Mouse (Mus musculus) cerebral cortex, adult 2 months (tissue): Measurements from ENCODE around the gene Timm8b.

Experiments used
- WGBS: fragments of 180-500 bp; shearing (Covaris S2); methylation state at CpG from one replicate; pipeline ENCODE4 v1.1.7; 2018; 5-methylcytosine and 5-hydroxymethylcytosine counted together

Timm8b gene

DNA sequence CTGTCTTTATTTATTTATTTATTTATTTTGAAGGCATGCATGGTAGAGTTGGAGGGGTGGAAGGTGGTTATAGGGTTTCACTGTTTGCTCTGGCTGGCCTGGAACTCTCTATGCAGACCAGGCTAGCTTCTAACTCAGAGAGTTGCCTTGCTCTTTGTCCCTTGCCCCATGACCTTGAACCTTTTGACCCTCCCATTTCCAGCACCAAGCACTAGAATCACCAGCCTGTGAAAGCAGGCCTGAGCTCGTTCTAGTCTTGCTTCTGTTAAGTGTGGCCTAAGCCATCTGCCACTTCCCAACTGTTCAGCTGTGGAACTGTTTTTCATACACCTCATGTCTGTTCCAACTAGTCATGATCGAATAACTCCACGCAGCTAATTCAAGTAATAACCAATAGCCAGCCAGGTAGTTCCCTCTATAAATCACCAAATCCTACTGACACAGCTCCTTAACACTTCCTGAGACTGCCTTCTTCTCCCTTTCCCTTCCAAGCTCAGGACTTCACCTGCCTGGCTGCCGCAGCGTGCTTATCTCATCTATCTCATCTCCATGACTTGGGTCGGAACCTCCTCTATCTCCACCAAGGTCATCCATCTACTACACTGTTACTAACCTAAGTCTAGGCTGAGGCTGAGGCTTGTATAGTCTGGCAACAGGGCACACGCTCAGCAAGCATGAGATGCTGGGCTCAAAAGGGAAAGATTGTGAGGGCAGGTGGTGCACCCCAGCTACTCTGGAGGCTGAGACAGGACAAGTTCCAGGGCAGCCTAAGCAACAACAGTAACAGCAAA, 1.5 kb upstream of the Timm8b start:
- 78% methylated on average over 7 of the region's 7 CpGs for WGBS

DNA sequence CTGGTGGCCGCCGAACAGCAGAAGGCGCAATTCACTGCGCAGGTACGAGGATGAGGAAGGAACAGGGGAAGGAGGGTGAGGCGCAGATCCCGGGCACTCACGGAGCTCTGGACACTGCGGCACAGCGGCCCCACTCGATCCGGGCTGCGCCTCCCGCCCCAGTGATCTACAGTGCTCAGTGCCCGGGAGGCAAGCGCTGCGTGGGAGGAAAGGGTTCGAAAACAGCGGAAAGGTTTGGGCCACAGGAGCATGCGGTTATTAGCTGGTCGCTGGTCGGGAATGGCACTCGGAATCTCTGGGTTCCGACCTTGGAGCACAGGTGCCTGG, 251 bp downstream of the Timm8b start:
- under 1% methylated on average over 24 of the region's 24 CpGs for whole genome bisulfite sequencing

DNA sequence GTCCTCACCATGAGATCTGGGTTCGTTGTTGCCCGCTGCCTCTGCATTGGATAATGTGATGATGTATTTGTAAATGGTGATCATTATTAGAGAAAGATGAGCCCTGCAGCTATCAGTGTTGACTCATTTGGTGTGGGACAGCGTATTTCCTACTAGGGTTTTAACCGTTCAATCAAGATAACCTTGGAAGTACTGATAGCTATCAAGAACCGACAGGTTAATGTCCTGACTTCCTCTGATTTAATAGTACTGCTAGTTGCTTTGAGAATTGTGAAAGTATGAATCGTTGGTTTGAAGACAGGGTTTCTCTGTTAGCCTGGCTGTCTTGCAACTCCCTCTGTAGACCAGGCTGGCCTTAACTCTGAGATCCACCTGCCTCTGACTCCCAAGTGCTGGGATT, 628 bp downstream of the Timm8b start:
- 3% methylated on average over 6 of the region's 6 CpGs for WGBS

DNA sequence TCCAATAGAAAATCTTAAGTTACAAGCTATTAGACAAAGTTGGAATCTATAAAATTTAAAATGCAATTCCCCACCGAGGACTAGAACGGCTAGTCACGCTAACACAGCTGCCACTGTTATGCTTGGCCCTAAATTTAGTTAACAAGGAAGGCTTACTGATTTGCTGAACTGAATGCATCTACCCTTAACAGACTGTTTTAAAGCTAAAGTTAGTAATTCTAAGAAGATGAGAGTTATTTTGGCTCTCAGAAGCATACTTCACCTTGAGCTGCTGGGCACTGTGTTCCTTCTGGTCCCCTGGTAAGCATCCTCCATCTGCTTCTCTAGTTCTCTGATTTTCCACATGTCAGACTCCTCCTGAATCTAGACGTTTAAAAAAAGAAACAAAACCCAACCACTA, 8.4 kb downstream of the Timm8b start:
- WGBS = 46% methylated on average over 4 of the region's 4 CpGs

DNA sequence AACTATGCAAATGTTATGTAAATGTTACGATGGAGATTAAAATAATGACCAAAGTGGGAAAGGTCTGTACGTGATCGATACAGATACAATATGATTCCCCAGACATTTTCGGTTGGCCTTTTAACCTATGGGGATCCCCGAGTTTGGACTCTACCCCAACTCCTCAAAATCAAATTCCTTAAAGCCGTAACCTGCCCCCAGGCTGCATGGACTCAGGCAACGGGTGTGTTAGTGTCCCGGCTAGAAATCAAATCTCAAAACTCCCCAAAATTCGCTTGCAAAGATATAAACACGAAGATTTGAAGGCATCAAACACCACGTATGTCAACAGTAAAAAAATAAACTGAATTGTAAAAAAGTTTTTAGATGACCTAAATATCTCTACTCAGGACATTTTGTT, 12.5 kb downstream of the Timm8b start:
- 28% methylated on average over 11 of the region's 11 CpGs for WGBS

DNA sequence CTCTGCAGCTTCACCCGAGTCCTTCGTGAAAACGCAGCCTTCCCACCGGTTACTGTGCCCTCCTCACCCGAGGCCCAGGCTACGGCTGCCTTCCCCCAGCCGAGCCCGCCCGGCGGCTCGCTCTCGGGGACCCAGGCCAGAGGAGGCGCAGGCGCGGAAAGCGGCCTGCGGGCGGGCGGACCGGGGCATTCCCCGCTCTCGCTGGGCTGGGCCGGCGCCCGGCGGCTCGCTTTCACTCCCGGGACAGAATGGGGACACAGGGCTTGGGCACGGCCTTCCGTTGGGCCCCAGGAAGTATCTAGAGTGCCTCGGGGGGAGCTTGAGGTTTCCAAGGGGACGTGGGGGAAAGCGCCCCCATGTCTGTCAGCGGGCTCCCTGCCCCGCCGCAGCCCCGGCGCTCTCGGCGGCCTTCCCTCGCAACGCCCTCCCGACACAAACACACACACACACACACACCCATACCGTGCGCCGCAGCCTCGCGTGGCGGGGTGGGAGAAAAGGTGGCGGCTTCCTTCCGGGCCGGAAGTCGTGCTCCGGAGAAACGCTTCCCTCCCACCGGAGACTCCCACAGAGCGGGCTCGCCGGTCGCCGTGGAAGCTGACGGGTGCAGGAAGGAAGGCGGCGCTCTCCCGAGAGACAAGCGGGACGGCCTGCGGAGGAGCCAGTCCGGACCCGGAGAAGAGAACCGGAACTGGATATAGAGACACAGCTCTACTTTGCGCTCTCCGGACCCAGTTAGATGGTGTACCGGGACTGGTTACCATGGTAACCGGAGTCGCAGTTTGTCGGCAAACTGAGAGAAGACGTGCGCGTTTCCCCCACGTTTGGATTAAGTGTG, 13.3 kb downstream of the Timm8b start, which contains the start of the genes Pih1d2 and Nkapd1:
Pih1d2 (plus strand) TSS at position 556 of the 838 bp plus-strand sequence.
Nkapd1 (minus strand) TSS at position 699 of the 838 bp plus-strand sequence.
- WGBS = under 1% methylated on average over 81 of the region's 81 CpGs

DNA sequence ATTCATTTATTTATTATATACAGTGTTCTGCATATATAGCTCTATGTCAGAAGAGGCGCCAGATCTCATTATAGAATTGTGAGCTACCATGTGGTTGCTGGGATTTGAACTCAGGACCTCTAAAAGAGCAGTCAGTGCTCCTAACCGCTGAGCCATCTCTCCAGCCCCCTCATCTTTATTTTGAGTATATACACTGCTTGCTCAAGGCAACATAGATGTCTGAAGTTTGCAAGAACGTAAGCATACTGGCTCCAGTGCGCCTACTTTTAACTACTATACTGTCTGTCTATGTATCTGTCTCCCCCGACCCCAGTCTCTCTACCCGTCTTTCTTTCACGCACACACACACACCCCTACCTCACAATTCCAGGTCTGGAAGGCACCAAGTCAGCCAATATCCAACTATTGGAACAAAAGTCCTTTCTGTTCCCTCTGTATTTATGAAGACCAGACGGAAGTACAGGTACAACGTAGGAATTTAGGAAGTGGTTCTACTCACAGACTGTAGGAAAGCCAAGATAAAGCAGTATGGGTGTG, 14.2 kb downstream of the Timm8b start:
- WGBS = 54% methylated on average over 9 of the region's 9 CpGs

DNA sequence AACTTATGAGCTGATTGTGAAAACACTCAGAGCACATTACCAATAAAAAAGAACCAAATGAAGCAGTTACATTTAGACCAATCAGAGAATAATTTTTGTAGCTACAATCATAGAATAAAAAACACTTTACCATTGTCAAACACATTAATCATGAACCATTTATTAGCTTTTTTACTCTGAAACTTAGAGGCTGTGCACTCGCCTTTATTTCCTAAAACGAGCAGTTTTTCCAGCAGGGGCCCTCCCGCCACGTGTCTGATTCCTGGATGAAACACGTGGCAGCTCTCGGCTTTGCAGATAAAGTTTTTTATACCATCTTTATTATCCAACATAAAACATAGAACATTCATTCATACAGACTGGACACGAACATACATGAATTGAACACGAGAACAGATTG, 27.2 kb downstream of the Timm8b start:
- WGBS = 88% methylated on average over 6 of the region's 8 CpGs

DNA sequence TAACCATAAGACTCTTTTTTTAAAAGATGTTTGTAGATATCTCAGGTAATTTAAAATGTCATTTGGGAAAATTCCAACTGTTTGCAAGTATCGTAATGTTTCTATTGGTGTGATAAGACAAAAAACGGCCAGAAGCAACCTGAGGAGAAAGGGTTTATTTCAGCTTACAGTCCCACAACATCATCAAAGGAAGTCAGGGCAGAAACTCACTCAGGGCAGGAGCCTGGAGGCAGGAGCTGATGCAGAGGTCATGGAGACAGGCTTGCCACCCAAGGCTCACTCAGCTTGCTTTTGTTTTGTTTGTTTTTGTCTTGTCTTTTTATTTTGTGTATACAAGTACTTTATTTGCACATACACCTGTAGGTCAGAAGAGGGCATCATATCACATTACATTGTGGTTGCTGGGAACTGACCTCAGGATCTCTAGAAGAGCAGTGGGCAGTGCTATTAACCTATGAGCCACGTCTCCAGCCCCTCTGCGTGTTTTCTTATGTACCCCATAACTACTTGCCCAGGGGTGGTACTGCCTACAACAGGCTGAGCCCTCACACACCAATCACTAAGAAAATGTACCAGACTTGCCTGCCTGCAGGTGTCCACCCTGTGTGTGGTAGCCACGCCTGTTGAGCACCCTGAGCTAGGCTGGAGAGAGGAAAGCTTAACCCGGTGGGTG, 28.4 kb downstream of the Timm8b start:
- 92% methylated on average over 6 of the region's 6 CpGs for WGBS

DNA sequence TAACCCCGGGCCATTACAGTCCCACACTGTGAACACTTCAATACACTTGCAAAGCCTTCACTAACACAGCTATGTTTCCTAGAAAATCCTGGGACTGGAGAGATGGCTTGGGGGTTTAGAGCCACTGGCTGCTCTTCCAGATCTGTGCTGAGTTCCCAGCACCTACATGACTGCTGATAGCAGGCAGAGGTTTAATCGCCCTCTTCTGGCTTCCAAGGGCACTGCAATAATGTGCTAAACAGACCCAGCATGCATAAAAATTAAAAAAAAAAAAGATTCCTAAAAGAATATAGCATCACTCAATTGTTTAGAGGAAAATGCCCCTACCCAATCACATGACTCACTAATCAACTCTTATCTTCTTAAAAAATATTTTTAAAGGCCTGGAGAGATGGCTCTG, 29.3 kb downstream of the Timm8b start:
- 57% methylated on average over 2 of the region's 2 CpGs for WGBS

DNA sequence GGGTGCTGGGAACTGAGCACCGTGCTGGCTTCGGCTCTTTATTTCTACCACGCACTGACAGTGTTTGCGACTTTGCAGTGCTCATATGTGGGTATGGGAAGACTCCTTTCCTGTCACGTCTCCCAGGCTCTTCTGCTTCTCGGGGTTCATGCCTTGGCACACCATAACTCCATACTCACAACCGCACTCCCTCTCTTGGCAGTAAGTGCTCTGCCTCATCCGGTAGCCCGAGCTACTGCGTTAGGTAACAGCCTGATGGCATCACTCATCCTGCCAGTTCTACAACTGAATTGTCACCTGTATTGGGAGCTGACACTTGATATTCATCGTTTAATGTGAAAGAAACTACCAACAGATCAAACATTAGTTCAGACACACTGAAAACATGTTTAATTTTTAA, 30.6 kb downstream of the Timm8b start:
- WGBS = 88% methylated on average over 11 of the region's 11 CpGs

DNA sequence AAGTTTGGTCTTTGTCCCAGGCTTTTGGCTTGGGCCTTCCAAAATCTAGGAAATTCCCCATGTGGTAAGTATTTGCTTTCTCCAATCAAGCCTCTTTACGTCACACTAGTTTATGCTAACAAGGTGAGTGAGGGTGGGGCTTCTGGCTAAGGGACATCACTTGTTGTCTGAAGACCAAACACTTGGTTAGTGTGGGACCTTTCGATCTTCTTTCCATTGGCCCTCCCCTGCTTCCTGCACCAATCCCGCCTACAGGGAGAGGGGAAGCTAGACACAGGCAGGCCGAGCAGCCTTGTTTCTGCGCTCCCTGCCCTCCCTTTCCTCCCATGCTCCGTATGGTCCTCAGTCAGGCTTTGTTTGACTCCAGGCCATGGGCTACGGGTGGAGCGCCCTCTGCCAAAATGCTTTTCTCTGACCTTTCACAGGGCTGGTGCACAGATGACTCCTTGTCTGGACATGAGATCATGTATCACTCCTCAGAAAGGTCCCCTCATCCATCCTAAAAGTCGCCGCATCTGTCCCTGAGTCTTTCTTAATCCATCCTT, 43.2 kb downstream of the Timm8b start:
- WGBS = 83% methylated on average over 10 of the region's 10 CpGs

DNA sequence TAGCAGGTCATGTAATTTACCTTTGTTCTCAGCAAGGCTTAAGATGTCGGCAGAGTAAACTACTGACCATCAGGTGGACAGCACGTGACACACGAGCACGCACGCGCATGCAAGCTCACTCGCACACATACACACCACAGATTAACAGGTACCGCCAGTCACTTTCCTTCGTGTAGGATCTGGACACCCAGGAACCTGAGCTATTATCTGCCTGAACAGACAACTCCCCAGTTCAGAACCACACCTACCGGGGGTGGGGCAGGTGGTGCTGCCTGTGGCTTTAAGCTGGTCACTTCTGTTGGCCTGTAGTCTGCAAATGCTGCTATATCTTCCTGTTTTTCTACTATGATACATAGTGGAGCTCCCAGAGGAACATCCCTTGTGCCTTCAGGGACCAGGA, 46.8 kb downstream of the Timm8b start:
- WGBS = 98% methylated on average over 10 of the region's 10 CpGs
